Mouse (Mus musculus) heart, postnatal 0 days (tissue): ENCODE data around the gene Plekha5.

Experiments used
- CTCF ChIP-seq: IDR thresholded peaks from 2 replicates; pipeline ENCODE4 v1.5.1; 2016; ENCODE audit warnings: antibody characterized with exemption, control low read depth, low read depth
- EP300 ChIP-seq: IDR thresholded peaks from 2 replicates; pipeline ENCODE4 v1.6.1; 2016; ENCODE audit warnings: antibody characterized with exemption, low read depth

DNA sequence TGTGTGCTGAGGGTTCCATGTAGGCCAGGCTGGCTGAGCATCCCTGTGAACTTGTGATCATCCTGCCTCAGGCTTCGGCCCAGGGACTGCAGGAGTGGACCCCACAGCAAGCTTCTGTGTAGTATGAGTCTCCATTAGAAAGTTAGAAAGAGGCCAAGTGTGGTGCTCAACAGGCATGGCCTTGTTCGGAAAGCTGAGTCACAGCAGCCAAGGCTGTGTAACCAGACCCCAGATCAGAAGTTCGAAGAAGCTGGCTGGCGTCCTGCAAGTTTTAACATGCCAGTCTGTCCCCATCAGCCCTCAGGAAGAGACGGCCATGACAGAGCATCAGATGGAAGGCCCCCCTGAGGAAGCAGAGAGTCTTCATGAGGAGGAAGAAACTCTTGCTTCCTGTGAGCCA is 167.5 kb downstream of the Plekha5 start:
- TF ChIP-seq CTCF (no peak), EP300 (no peak)
